17 mouse cellular contexts compared by ENCODE assay signal in genomic region chr10:52271385-52271784, GRCm38 (mm10). TPM values are rescaled to one million over a fixed set of nuclear protein-coding genes. Genes with fewer than 3 reads are reported as not detected.
"Had no signal": no experiment of that assay in that cellular context is flagged by ENCODE, and none has a peak within 500 bp of the region (broad histone marks: within the 10 kb centered on the region; RNA-seq: fewer than 3 reads in every experiment).

No protein-coding gene starts in this region.

- DNase-seq: kidney, adult 2 months; kidney, postnatal 36 days; left cerebral cortex, postnatal 4 days; lung, embryonic 14.5 days; right cerebral cortex, postnatal 25 days; spleen, adult 18-20 months; thymus, postnatal 36 days had no signal

- H3K9me3 ChIP-seq: limb, embryonic 12.5 days; limb, embryonic 15.5 days; midbrain, embryonic 12.5 days; midbrain, embryonic 15.5 days; neural tube, embryonic 12.5 days; neural tube, embryonic 15.5 days; stomach, embryonic 15.5 days had no signal

- H3K9ac ChIP-seq: limb, embryonic 12.5 days; limb, embryonic 15.5 days; lung, embryonic 14.5 days; midbrain, embryonic 12.5 days; midbrain, embryonic 15.5 days; neural tube, embryonic 12.5 days; neural tube, embryonic 15.5 days; stomach, embryonic 15.5 days had no signal

- H3K27me3 ChIP-seq: limb, embryonic 12.5 days; limb, embryonic 15.5 days; midbrain, embryonic 12.5 days; midbrain, embryonic 15.5 days; neural tube, embryonic 12.5 days; neural tube, embryonic 15.5 days; stomach, embryonic 15.5 days had no signal

- H3K27ac ChIP-seq: kidney, postnatal 0 days; limb, embryonic 12.5 days; limb, embryonic 15.5 days; macrophage; midbrain, embryonic 12.5 days; midbrain, embryonic 15.5 days; neural tube, embryonic 12.5 days; neural tube, embryonic 15.5 days; stomach, embryonic 15.5 days had no signal

- H3K4me1 ChIP-seq: stomach, embryonic 15.5 days had no signal

- H3K4me3 ChIP-seq: limb, embryonic 12.5 days; limb, embryonic 15.5 days; midbrain, embryonic 12.5 days; midbrain, embryonic 15.5 days; neural tube, embryonic 12.5 days; neural tube, embryonic 15.5 days; stomach, embryonic 15.5 days had no signal

- H3K36me3 ChIP-seq: limb, embryonic 15.5 days; midbrain, embryonic 12.5 days; midbrain, embryonic 15.5 days; neural tube, embryonic 15.5 days; stomach, embryonic 15.5 days had no signal

RNA-seq across cellular contexts. Expression of gene Dcbld1, which starts 38.0 kb away (rescaled TPM):
- total RNA-seq: megakaryocyte, adult 5-6 weeks had no signal
